Mouse (Mus musculus) neural tube, embryonic 12.5 days (tissue): Measurements from ENCODE around the gene Ube2o. TPM values are rescaled to one million over a fixed set of nuclear protein-coding genes. Genes with fewer than 3 reads are reported as not detected.

ENCODE experiments used
- ATAC-seq: fragments of 200-750 bp; cut with Nextera tagmentation; 2 replicates; pipeline ENCODE4 v1.8.0; 2017; ENCODE audit warnings: low read depth, mild to moderate bottlenecking, moderate TSS enrichment, moderate library complexity; ENCODE audit not compliant: low FRiP score
- H3K27ac ChIP-seq: fragments of 300-500 bp; sonication (generic); 2 replicates; pipeline ENCODE4 v1.5.1; 2016
- H3K27me3 ChIP-seq: fragments of 300-500 bp; sonication (generic); replicated peaks from 2 replicates; pipeline ENCODE4 v1.6.1; 2016; ENCODE audit warnings: mild to moderate bottlenecking
- H3K36me3 ChIP-seq: fragments of 300-500 bp; sonication (generic); 2 replicates; pipeline ENCODE4 v1.6.1; 2016; ENCODE audit warnings: mild to moderate bottlenecking
- H3K4me1 ChIP-seq: fragments of 300-500 bp; sonication (generic); 2 replicates; pipeline ENCODE4 v1.6.1; 2016
- H3K4me2 ChIP-seq: fragments of 300-500 bp; sonication (generic); replicated peaks from 2 replicates; pipeline ENCODE4 v1.6.1; 2016; ENCODE audit warnings: mild to moderate bottlenecking
- H3K4me3 ChIP-seq: fragments of 300-500 bp; sonication (generic); 2 replicates; pipeline ENCODE4 v1.5.1; 2016
- H3K9ac ChIP-seq: fragments of 300-500 bp; sonication (generic); 2 replicates; pipeline ENCODE4 v1.6.1; 2016; ENCODE audit warnings: mild to moderate bottlenecking
- H3K9me3 ChIP-seq: fragments of 300-500 bp; sonication (generic); 2 replicates; pipeline ENCODE4 v1.6.1; 2016; ENCODE audit warnings: mild to moderate bottlenecking
- WGBS: fragments of 180-500 bp; shearing (Covaris S2); methylation state at CpG from one replicate; pipeline ENCODE4 v1.1.7; 2016; 5-methylcytosine and 5-hydroxymethylcytosine counted together
- polyA plus RNA-seq: library from polyadenylated mRNA; unstranded; fragments of >200 nt; fragmentation: Nextera tagmentation; extraction: Ambion mirVana; gene quantifications from 2 replicates; pipeline ENCODE4 v1.2.1, GENCODE M21; 2016

Ube2o gene
- polyA plus RNA-seq, 1 experiment from 2014 or later = 37.6 TPM

DNA sequence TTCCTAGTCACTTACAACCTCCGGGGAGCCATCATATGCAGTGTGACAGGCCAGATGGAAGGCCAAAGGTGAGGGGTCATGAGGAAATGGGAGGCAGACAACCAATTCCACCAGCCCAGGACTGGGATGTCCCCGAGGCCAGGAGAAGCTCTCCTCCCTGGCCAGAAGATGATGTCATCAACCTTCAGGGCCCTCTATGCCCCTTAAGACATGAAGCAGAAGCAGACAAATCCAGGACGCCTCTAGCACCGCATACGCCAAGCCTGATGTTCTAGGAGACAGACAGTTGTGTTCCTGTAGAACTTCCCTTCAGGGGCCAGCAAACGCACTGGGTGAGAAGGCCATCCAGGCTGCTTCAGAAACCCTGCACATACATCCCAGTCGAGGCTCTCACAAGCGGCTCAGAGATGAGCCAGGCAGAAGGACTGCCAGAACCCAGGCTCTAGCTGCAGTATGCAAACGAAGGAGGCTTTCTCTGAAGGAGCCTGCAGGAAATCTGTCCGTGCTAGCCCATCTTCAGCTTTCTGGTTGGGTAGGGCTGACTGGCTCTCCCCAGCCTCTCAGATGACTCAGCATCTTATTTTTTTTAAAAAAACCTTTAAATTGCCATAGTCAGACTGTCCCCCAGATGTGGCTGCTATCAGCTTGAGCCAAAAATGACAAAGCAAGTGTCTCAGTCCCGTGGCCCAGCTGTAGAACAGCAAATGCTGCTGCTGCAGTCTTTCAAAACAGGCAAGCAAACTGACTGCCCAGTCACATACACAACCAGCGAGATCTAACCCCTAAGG, 8.3 kb downstream of the Ube2o start:
- Histone ChIP-seq H3K4me1 (peaks cover 40% of the 10 kb centered on the region), H3K9ac (0 out of 2 replicates have a peak overlapping the region, but pooled peaks have one; percentile 2), H3K4me2 (peak overlapping the region; percentile 25; the same call in 1 of the 2 replicates), H3K36me3 (no peaks in the 10 kb centered on the region), H3K4me3 (no peak overlapping the region), H3K27me3 (no peaks in the 10 kb centered on the region), H3K27ac (peak overlapping the region; percentile 10; the same call in 1 of the 2 replicates), H3K9me3 (no peaks in the 10 kb centered on the region)
- WGBS = 62% methylated on average over 12 of the region's 12 CpGs
- ATAC-seq = no peak

DNA sequence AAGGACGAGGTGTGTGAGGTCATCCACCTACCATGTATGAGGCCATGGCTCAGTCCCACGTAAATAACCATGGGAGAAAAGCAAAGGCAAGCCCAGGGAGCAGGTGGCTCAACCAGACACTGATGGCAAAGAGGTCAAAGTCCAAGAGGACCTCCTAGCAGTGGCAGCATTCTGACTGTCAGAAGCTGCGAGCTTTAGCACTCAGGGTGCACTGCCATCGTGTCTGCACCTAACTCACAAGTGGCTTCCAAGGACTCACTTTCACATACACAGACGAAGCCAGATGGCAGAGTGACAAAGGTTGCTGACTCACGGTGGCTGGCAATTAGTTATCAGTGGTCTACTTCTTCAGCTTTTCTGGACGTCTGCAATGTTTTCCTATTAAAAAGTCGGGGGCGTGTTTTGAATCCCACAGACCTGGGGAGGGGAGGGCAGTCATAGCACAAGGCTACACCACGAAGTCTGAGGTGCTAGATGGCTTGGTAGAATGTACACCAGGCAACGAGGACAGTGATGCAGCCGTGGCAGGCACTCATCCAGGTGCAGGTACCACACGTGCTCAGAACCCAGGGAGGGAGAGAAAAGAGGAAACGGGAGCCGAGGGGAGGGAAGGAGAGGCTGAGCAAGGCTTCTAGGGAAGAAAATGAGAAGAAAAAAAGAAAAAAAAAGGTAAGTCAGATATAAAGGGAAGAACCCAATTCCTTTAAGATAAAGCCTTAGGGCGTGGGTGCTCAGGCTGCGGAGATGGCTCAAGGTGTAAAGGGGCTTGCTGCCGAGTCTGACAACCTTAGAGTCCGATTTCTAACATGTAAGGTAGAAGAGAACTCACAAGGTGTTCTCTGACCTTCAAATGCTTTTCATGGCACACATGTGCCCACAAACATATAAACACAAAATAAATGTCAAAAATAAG, 9.2 kb downstream of the Ube2o start:
- Histone ChIP-seq H3K9ac (no peak overlapping the region), H3K27me3 (no peaks in the 10 kb centered on the region), H3K4me3 (no peak overlapping the region), H3K4me2 (no peak overlapping the region), H3K9me3 (no peaks in the 10 kb centered on the region), H3K27ac (no peak overlapping the region), H3K4me1 (peaks cover 44% of the 10 kb centered on the region), H3K36me3 (no peaks in the 10 kb centered on the region)
- 84% methylated on average over 19 of the region's 19 CpGs for WGBS
- no peak for ATAC-seq

DNA sequence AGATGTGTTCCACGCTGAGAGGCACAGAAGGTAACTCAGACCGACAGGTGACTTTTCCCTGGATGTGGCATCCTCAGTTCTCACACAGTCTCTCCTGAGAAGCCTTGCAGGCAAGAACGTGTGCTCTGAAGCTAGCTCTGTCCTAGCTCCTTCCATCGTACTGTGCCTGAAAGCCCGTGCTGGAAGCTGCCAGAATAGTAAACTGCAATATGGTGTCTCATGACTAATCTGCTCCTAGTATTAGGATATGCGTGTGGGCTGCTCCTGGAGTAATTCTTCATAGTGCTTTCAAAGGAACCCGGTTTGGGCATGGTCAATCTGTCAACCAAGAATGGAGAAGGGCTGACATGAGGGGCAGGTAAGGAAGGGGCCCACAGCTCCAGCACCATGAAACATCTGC, 10.4 kb downstream of the Ube2o start:
- Histone ChIP-seq H3K4me1 (peaks cover 38% of the 10 kb centered on the region), H3K9me3 (no peaks in the 10 kb centered on the region), H3K4me2 (no peak overlapping the region), H3K27ac (no peak overlapping the region), H3K36me3 (no peaks in the 10 kb centered on the region), H3K4me3 (no peak overlapping the region), H3K27me3 (no peaks in the 10 kb centered on the region), H3K9ac (no peak overlapping the region)
- ATAC-seq = no peak
- WGBS = 87% methylated on average over 7 of the region's 7 CpGs

DNA sequence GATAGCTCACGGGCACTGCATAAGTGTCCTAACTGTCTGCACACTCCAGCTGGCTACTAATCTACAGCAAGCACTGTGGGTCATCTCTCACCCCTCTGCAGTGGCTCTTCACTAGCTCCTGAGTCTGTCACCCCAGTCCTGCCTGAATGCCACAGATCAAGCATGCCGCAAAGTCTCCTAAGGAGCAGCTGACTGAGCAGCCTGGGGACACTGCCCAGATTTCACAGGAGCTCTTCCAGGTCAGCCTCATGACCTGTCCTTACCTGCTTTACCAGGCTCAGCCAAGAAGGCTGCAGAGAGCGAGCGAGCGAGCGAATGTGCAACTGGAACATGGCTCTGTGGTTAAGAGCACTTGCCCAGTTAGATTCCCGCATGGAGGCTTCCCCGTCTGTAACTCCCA, 13.7 kb downstream of the Ube2o start:
- Histone ChIP-seq H3K9me3 (no peaks in the 10 kb centered on the region), H3K4me2 (no peak overlapping the region), H3K36me3 (no peaks in the 10 kb centered on the region), H3K27ac (no peak overlapping the region), H3K9ac (no peak overlapping the region), H3K4me1 (peaks cover 14% of the 10 kb centered on the region), H3K27me3 (no peaks in the 10 kb centered on the region), H3K4me3 (no peak overlapping the region)
- WGBS = 86% methylated on average over 8 of the region's 8 CpGs
- no peak for ATAC-seq

DNA sequence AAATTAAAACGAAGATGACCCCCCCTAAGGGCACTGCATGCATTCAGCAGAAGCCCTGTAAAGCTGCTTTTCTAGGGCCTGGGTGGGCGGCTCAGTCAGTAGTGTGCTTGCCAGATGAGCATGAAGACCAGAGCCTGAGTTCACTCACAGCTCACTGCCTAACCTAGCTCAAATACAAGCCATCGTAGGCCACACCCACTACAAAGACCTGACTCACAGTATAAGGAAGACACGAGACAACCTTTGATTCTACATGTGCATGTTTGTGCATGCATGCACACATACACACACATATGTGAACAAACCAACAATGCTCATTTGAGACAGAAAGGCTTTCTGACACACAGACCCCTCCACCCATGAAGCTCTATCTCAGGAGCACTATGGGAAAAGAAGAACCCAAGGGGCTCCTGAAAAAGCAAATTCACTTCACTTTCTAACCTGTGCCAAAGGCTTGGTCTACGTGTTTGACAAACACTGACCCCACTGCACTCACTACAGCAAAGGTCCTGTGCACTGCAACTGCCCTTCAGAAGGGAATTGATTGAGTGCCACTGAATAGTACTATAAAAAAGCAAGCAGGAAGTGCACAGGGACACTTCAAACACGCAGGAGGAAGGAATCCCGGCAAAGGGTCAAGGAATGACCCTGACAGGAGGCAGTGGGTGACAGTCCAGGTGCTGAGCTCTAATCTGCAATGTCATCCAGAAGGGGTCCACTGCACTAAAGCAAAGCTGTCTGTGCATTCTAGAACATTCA, 15.8 kb downstream of the Ube2o start:
- H3K9ac ChIP-seq = no peak overlapping the region
- H3K27ac ChIP-seq = no peak overlapping the region
- no peaks in the 10 kb centered on the region for H3K36me3 ChIP-seq
- H3K9me3 ChIP-seq = no peaks in the 10 kb centered on the region
- no peak overlapping the region for H3K4me2 ChIP-seq
- peaks cover 11% of the 10 kb centered on the region; the same call in 1 of the 2 replicates for H3K4me1 ChIP-seq
- H3K4me3 ChIP-seq = no peak overlapping the region
- no peak for ATAC-seq
- 60% methylated on average over 7 of the region's 7 CpGs for WGBS
- no peaks in the 10 kb centered on the region for H3K27me3 ChIP-seq

DNA sequence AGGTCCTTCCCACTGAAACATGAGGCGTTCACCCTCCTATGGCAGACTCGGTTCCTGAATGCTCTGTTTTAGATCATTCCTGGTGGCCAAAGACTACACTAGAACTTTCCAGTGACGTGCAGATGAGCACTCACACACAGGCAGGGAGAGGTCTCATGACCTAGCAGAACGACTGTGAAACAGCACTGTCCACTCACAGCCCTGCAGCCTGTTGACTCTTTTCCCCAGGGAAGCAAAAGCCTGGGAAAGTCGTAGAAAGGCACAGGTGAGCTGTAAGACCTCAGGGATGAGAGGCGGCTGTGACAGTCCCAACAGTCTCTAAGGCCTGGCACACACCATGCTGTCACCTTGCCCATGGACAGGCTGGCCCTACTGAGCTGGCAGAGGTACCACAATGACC, 24.9 kb downstream of the Ube2o start:
- H3K27ac ChIP-seq = no peak overlapping the region
- 72% methylated on average over 6 of the region's 6 CpGs for WGBS
- no peaks in the 10 kb centered on the region for H3K27me3 ChIP-seq
- H3K9ac ChIP-seq = 0 out of 2 replicates have a peak overlapping the region, but pooled peaks have one; percentile 13
- no peak for ATAC-seq
- peaks cover 43% of the 10 kb centered on the region for H3K4me1 ChIP-seq
- H3K4me3 ChIP-seq = no peak overlapping the region
- H3K9me3 ChIP-seq = no peaks in the 10 kb centered on the region
- no peak overlapping the region for H3K4me2 ChIP-seq
- H3K36me3 ChIP-seq = no peaks in the 10 kb centered on the region

DNA sequence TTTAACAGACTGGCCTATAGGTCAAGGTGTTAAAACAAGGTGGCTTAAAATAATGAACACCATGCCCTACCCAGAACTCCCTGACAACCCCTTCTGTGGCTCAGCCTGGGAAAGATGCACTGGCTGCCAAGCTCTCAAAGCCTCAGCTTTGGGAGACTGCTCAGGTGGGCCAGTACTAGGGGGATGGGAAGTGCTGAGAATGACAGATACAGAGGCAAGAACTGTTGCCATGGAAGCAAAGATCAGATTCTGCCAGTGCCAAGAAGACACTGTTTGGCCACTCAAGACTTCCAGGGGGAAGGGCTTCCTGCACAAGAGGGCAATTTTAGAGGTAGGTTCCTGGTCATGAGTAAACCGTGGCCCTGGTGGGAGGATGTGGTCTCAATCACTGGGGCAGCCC, 25.7 kb downstream of the Ube2o start:
- no peak overlapping the region for H3K4me2 ChIP-seq
- no peak overlapping the region for H3K27ac ChIP-seq
- peaks cover 46% of the 10 kb centered on the region for H3K4me1 ChIP-seq
- no peak for ATAC-seq
- 83% methylated on average over 1 of the region's 1 CpGs for WGBS
- H3K9me3 ChIP-seq = no peaks in the 10 kb centered on the region
- H3K36me3 ChIP-seq = no peaks in the 10 kb centered on the region
- no peaks in the 10 kb centered on the region for H3K27me3 ChIP-seq
- H3K9ac ChIP-seq = no peak overlapping the region
- H3K4me3 ChIP-seq = no peak overlapping the region

DNA sequence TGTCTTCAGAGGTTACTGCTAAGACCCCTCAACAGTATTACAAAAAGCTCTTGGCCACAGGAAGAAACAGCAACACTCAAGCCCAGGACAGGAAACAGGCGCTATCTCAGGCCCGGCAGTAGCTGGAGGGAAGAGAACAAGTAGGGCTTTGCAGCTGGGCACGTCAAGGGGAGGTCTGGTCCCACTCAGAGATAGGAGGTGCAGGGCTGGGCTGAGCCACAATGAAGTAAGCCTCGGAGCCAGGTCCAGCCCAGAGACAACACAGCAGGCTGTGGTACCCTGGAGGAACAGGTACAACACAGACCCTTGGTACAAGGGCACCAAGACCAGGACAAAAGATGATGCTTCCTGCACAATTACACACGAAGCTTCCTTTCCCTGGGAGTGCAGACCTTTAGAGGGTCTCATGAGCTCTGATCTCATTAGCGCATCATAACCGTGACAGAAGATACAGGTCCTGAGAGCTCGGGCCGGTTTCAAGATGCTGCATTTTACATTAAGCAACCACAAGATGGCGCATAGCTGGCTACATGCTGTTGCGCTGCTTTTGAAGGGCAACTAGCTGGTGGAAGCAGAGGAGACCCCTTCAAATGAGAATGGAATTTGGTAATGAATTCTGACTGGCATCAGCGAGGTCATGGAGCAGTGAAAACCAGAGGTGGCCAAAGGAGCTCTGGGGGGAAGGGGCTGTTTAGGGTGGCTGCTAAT, 26.9 kb downstream of the Ube2o start:
- Histone ChIP-seq H3K27ac (no peak overlapping the region), H3K27me3 (no peaks in the 10 kb centered on the region), H3K9ac (no peak overlapping the region), H3K9me3 (no peaks in the 10 kb centered on the region), H3K4me2 (no peak overlapping the region), H3K4me1 (peaks cover 48% of the 10 kb centered on the region), H3K4me3 (no peak overlapping the region), H3K36me3 (no peaks in the 10 kb centered on the region)
- 55% methylated on average over 12 of the region's 12 CpGs for whole genome bisulfite sequencing
- ATAC-seq = no peak

DNA sequence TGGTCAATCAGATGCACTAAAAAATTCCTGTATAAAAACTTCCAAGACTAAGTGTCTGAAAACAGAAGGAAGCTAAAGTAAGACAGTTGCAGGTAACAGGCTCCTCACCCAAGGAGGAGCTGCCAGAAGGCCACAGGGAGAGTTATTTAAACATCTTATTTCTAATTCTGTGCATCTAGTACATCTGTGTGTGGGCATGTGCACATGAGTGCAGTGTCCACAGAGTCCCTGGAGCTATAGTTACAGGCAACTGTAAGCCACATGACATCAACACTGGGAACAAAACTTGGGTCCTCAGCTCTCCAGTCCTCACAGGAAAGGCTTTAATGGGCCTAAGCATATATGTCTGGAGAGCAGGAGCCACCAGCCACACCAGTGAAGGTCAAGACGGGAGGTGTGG, 29.1 kb downstream of the Ube2o start:
- Histone ChIP-seq H3K4me1 (peaks cover 31% of the 10 kb centered on the region), H3K36me3 (peaks cover 2% of the 10 kb centered on the region), H3K27ac (no peak overlapping the region), H3K4me2 (no peak overlapping the region), H3K27me3 (no peaks in the 10 kb centered on the region), H3K9ac (no peak overlapping the region), H3K9me3 (no peaks in the 10 kb centered on the region), H3K4me3 (no peak overlapping the region)
- no peak for ATAC-seq
- WGBS = 60% methylated on average over 1 of the region's 1 CpGs

DNA sequence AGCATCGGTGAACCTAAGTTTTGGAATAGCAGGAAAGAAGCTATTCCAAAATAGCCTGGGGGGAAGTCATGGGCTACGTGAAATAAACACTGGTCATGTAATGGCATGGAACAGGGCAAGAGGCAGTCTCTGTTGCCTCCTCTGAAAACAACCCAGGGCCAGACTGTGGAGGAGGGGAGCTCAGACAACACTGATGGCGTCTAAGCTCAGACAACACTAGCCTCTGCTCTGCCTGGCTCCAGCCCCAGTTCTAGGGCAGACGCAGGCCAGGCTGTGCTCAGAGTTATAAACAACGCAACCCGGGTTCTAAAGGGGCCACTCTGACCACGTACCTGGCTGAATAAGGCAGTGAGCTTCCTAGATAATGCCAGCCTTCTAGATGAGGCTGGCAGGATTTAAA, 30.5 kb downstream of the Ube2o start:
- ATAC-seq = no peak
- peaks cover 22% of the 10 kb centered on the region for H3K4me1 ChIP-seq

DNA sequence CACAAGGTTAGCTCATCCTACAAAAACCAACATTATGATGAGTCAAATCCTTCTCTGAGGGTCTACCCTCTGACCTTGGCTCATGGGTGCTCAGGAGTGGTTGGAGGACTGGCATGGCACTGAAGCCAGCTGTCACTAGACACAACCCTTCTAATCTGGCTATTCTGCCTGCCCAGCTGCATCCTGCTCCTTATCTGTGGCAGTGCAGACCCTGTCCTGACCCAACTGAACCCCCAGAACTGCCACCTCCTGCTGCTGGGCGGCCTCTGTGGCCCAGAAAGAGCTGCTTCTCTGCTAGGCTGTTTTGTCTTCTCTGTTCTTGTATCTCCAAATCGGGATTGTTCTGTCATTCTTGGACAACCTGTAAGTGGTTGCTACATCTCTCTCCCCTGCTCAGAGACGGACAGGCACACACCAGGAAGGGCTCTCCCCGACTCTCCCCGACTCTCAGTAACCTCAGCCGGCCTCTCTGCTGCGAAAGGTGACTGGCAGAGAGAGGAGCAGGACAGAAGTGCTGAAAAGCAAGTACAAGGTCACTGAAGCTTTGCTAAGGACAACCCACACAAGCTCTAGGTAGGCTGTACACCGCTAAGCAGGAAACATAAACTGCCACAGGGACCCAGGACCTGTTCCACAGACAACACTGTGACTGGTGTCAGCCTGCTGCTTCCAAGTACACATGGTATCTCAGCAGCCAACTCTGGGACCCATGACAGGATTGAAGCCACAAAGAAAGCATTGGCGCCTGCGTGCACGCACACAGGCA, 31.8 kb downstream of the Ube2o start:
- Histone ChIP-seq H3K9me3 (no peaks in the 10 kb centered on the region), H3K9ac (no peak overlapping the region), H3K27ac (no peak overlapping the region), H3K36me3 (peaks cover 29% of the 10 kb centered on the region), H3K4me2 (no peak overlapping the region), H3K4me3 (no peak overlapping the region), H3K4me1 (peaks cover 18% of the 10 kb centered on the region; the same call in 1 of the 2 replicates), H3K27me3 (no peaks in the 10 kb centered on the region)
- ATAC-seq = no peak
- WGBS = 91% methylated on average over 11 of the region's 11 CpGs

More for the DNA sequence above, 30.5 kb downstream of the Ube2o start:
- Histone ChIP-seq H3K9me3 (no peaks in the 10 kb centered on the region), H3K36me3 (peaks cover 16% of the 10 kb centered on the region), H3K4me2 (no peak overlapping the region), H3K27me3 (no peaks in the 10 kb centered on the region), H3K9ac (no peak overlapping the region), H3K4me3 (no peak overlapping the region), H3K27ac (no peak overlapping the region)
- 76% methylated on average over 7 of the region's 7 CpGs for WGBS
